Mouse (Mus musculus) Patski (cell line): Measurements from ENCODE around the gene Purb. TPM values are rescaled to one million over a fixed set of nuclear protein-coding genes. Genes with fewer than 3 reads are reported as not detected.

ENCODE experiments used
- ATAC-seq: fragments of 100-300 bp; one replicate; pipeline ENCODE4 v1.8.0; 2021
- CTCF ChIA-PET: fragments of 350-600 bp; sonication (Branson Sonifier 250); formaldehyde crosslinking; loops from one replicate; lab custom pipeline; 2022; ENCODE audit warnings: inconsistent platforms; lab: Charles Lee
- POLR2A ChIA-PET: fragments of 350-600 bp; sonication (Branson Sonifier 250); formaldehyde crosslinking; loops from one replicate; lab custom pipeline; 2022; ENCODE audit warnings: antibody characterized with exemption, inconsistent platforms; lab: Charles Lee
- DNase-seq: peaks from one replicate; pipeline ENCODE4 v3.0.0-alpha.2; 2011; ENCODE audit warnings: low read depth, low spot score
- H3K27me3 ChIP-seq: fragments of 371-371 bp; one replicate; pipeline ENCODE4 v1.5.1; 2021
- CTCF ChIP-seq: fragments of 100-300 bp; IDR thresholded peaks from one replicate; pipeline ENCODE4 v1.5.1; 2021
- in situ Hi-C: fragments of 300-500 bp; cut with MboI; formaldehyde crosslinking; loops from 3 replicates; pipeline ENCODE4 v1.11.1; 2018; ENCODE audit warnings: low pct_unique_long_range_greater_than_20kb, mixed read lengths
- polyA plus RNA-seq: library from polyadenylated mRNA; unstranded; gene quantifications from one replicate; pipeline ENCODE4 v1.2.3, GENCODE M21; 2021

Gene Purb
- polyA plus RNA-seq, 1 experiment from 2014 or later = 49.1 TPM

DNA sequence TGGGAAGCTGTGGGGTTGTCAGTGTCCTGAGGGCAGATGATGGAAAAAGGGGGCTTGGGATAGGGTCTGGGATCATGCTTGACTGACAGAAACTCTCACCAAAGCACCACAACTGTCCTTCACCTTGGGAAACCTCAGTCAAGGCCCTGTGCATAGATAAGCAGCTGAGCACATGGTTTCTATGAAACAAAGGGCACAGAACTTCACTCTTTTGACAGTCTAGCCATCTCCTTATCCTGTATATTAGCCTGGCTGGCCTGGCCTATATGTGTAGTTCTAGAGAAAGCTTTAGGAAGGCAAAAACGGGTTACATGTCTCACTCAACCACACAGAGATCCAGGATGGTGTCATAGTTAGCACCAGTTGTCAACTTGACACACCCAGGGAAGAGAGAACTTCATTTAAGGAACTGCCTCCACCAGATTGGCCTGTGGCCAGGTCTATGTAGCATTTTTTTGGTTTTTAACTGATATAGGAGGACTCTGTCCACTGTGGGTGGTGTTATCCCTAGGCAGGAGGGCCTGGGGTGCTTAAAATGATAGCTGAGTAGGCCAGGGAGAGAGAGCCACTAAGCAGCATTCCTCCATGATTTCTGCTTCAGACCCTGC, 32.7 kb upstream of the Purb start:
- in situ Hi-C loops = no loop called here
- POLR2A ChIA-PET = no interaction called here
- no peak for TF ChIP-seq CTCF
- H3K27me3 ChIP-seq = peaks cover 7% of the 10 kb centered on the region
- DNase-seq (no peak), ATAC-seq (no peak)
- CTCF ChIA-PET = no interaction called here

DNA sequence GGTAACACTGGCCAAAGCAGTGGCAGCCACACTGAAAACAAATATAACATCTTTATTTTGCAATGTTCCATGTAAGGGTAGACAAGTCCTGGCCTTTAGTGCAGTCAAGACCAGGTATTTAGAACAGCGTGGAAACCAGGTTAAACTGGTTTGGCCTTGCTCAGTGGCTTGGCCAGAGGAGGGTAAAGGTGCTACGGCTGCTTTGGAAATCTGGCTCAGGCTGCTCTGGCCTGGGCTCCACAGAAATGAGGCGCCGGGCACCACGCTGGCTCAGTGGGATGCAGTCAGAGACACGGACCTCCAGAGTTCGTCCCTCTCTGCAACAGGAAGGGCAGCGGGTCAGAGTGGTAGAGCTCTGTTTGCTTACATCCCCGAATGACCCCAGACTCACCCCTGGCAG, 30.8 kb upstream of the Purb start:
- TF ChIP-seq CTCF = no peak
- ChIA-PET POLR2A (no interaction called here), CTCF (no interaction called here)

DNA sequence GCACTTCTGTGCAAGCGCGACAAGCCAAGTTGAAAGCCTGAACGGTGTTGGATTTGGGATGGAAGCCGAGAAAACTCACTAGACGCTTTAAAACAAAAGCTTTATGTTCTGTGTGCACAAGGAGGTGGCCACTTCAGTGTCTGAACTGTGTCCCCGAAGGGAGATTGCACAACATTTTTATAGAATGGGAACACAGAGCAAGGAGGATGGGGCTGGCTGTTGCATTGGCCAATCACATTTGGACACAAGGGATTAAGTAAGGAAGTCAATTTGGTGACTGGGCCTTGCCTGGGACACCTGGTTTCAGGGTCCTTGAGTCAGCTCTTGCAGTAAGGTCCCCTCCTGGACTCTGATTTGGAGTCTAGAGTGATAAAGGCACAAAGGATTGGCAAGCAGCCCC, 29.0 kb upstream of the Purb start:
- CTCF ChIA-PET = interaction anchor here (1.0 kb wide), 1 partner anchor 15 kb away, joined by 3 read pairs; no protein-coding TSS in a partner anchor
- in situ Hi-C loops = no loop called here
- ATAC-seq (no peak), DNase-seq (no peak)
- H3K27me3 ChIP-seq = no peaks in the 10 kb centered on the region
- POLR2A ChIA-PET = no interaction called here
- no peak for TF ChIP-seq CTCF

More for the DNA sequence above, 30.8 kb upstream of the Purb start:
- no peak for DNase-seq
- in situ Hi-C loops = no loop called here
- peaks cover under 1% of the 10 kb centered on the region for H3K27me3 ChIP-seq
- ATAC-seq = no peak

DNA sequence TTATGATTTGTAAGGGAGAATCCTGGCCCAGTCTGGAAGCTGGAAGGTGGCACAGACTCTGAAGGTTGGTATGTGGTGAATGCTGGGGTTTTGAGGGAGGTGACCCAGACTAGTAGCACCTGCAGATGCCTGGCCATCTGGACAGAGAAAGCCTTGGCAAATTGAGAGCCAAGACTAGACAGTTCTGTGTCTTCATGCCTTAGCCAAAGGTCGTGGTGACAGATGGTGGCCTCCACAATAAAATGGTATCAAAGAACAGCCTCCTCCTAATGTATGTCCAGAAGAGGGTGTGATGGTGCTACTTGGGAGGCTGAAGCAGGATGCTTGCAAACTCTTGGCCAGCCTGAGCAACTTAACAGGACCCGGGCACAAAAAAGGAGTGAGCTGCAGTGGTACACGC, 28.5 kb upstream of the Purb start:
- no peak for DNase-seq
- no peak for ATAC-seq
- no peak for TF ChIP-seq CTCF
- no peaks in the 10 kb centered on the region for H3K27me3 ChIP-seq
- in situ Hi-C loops = no loop called here
- POLR2A ChIA-PET = no interaction called here
- CTCF ChIA-PET = interaction anchor here (1.0 to 1.7 kb wide), 3 partner anchors 8 to 16 kb away, joined by 3 to 4 read pairs (median 4); no protein-coding TSS in a partner anchor

DNA sequence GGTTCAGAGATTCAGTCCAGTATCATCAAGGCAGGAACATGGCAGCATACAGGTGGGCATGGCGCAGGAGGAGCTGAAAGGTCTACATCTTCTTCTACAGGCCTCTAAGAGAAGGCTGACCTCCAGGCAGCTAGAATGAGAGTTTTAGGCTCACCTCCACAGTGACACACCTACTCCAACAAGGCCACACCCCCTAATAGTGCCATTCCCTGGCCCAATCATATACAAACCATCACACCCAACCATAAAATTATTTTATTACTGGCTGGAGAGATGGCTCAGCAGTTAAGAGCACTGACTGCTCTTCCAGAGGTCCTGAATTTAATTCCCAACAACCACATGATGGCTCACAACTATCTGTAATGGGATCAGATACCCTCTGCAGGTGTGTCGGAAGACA, 26.8 kb upstream of the Purb start:
- no peak for TF ChIP-seq CTCF
- no peak for DNase-seq
- in situ Hi-C loops = no loop called here
- ChIA-PET CTCF (no interaction called here), POLR2A (no interaction called here)
- no peak for ATAC-seq
- H3K27me3 ChIP-seq = no peaks in the 10 kb centered on the region

DNA sequence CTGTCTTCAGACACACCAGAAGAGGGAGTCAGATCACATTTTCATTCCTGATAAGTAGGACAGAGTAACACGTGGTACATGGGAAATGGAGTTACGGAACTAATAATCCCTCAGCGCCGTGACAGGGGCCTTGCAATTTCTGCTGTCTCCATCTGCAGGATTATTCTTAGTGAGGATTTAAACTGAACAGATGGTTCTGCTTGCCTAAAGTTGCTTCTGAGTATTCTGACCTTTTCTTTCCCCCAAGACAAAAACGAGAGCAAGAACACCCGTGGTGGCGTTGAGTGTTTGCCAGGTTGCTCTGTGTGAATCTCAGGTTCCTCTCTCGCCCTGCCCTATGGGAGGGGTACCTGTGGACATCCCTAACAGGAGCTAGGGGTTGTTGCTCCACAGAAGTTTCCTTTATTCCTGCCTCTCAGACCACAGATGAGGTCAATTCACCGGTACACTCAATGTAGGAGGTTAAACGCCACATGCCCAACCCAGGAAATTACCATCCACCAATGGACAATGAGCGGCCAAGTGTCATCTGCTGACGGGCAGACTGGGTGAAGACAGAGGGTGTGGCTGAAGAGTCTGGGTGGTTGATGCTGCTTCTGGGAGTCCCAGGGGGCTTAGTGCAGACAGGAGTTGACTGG, 21.7 kb upstream of the Purb start:
- in situ Hi-C loops = no loop called here
- TF ChIP-seq CTCF = no peak
- ATAC-seq (no peak), DNase-seq (no peak)
- POLR2A ChIA-PET = no interaction called here
- H3K27me3 ChIP-seq = no peaks in the 10 kb centered on the region
- CTCF ChIA-PET = no interaction called here

DNA sequence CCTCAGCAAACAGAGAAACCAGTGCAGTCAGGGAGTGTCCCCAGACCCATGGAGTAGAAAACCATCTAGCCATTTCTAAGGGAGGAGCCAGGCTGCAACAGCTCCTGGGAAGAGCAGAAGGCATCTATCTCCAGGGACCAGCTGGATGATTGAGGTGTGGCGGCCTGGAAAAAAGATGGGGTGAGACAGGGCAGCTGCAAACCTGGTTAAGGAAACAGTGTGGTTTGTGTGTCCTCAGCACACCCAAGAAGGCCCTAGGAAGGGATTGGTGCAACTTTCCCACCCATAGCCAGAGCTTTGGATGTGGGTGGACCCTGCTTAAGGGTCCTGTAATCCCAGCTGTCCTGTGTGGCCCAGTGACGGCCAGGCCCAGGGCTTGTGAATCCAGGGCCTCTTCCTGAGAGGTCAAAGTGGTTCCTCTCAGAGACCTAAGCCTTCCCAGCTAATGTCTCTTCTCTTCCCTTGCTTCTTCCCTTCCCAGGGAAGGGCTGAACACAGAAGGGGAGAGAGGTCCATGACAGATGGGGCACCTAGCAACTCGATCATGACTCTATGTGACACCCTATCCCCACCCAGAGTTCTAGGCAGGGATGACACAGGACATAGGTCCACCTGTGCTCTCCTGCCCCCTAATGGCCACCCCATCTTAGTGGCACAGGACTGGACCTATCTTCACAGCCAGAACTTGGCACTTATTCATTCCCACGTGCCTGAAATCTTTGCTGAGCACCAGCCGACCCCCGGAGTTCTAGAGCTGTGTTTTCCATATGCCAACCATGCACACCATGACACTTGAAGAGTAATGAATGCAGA, 14.2 kb upstream of the Purb start:
- DNase-seq (no peak), ATAC-seq (peak; percentile 48)
- ChIA-PET CTCF (interaction anchor here (0.7 to 1.9 kb wide), 8 partner anchors 9 to 53 kb away, joined by 3 to 6 read pairs (median 3); no protein-coding TSS in a partner anchor), POLR2A (interaction anchor here (1.6 to 2.9 kb wide), 2 partner anchors 16 to 23 kb away, joined by 5 to 15 read pairs; no protein-coding TSS in a partner anchor)
- no peaks in the 10 kb centered on the region for H3K27me3 ChIP-seq
- in situ Hi-C loops = no loop called here
- TF ChIP-seq CTCF = peak; percentile 78

DNA sequence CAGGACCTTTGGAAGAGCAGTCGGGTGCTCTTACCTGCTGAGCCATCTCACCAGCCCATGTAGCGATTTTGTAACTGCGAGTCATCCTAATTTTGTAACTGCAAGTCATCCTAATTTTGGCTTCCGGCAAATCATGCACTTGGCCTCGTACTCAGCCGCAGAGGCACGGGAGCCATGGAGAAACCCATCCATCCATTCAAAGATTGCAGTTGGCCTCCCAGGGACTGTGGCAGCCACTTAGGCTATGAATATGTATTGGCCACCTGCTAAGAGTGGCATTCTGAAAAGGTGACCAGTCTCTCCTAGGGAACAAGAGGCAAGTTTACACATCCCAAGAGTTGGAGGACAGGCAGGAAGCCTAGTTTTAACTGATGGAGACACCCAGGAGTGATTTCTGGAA, 13.5 kb upstream of the Purb start:
- in situ Hi-C loops = no loop called here
- ChIA-PET POLR2A (interaction anchor here (1.6 to 2.9 kb wide), 2 partner anchors 16 to 22 kb away, joined by 5 to 15 read pairs; no protein-coding TSS in a partner anchor), CTCF (interaction anchor here (0.7 to 1.9 kb wide), 6 partner anchors 8 to 37 kb away, joined by 3 to 7 read pairs (median 4); no protein-coding TSS in a partner anchor)
- DNase-seq = peak; percentile 75
- peak; percentile 93 for ATAC-seq
- TF ChIP-seq CTCF = no peak
- H3K27me3 ChIP-seq = no peaks in the 10 kb centered on the region

DNA sequence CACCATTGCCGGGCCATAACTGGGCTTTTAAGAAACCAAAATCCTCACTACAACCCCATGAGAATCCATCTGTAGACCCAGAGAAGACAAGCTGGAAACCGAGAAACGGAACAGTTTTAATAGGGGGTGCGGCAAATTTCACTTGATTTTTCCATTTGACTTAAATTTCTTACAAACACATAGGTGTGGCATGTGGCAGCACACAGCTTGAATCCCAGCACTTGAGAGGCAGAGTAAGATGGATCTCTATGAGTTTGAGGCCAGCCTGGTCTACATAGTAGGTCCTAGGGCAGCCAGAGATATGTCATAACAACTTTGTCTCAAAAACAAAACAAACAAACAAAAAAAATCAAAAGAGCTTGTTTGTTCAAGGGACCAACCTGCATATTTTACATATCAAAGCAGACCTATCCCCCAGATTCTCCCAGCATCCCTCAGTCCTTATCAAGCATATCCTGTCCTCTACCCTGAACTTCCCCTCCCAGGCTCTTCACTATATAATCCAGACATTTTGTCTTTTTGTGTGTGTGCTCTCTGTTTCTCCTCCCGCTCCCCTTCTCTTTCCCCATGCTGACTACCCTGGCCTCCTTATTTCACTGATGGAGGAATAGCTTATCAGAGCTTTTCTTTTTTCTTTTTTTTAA, 12.4 kb upstream of the Purb start:
- POLR2A ChIA-PET = interaction anchor here (1.1 to 2.9 kb wide), 2 partner anchors 15 to 35 kb away, joined by 6 to 15 read pairs; no protein-coding TSS in a partner anchor
- no peaks in the 10 kb centered on the region for H3K27me3 ChIP-seq
- no peak for TF ChIP-seq CTCF
- CTCF ChIA-PET = interaction anchor here (0.8 to 1.8 kb wide), 4 partner anchors 8 to 23 kb away, joined by 3 to 7 read pairs (median 4); no protein-coding TSS in a partner anchor
- no peak for DNase-seq
- ATAC-seq = no peak
- in situ Hi-C loops = no loop called here

DNA sequence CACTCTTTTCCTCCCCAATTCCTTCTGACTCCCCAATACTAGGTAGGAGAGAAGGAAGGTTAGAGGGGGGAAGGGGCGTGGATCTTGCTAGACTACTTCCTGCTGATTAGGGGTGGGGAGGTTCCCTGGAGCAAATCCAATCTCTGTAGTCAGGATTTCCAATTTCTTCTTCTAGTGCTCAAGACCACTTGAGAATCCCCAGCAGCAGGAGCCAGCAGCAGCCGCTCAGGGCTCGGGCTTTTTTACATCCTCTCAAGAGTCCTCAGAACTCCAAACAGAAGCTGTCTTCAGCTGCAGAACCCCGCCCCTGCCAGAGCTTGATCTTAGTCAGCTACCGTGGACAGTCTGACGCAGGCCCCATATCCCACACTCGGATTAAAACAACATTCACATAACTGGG, 11.8 kb upstream of the Purb start:
- ChIA-PET CTCF (interaction anchor here (1.0 to 1.8 kb wide), 3 partner anchors 8 to 10 kb away, joined by 3 to 7 read pairs (median 4); no protein-coding TSS in a partner anchor), POLR2A (interaction anchor here (1.1 to 2.9 kb wide), 2 partner anchors 14 to 36 kb away, joined by 6 to 15 read pairs; no protein-coding TSS in a partner anchor)
- in situ Hi-C loops = no loop called here
- DNase-seq (no peak), ATAC-seq (no peak)
- no peaks in the 10 kb centered on the region for H3K27me3 ChIP-seq
- TF ChIP-seq CTCF = no peak
